Mouse (Mus musculus) ovary, adult 2 months (tissue): ENCODE measurements around the gene Olfr1093. TPM values are rescaled to one million over a fixed set of nuclear protein-coding genes. Genes with fewer than 3 reads are reported as not detected.

Experiments
- polyA plus RNA-seq: library from polyadenylated mRNA; depleted of rRNA; stranded (reverse); fragments of >200 nt; gene quantifications from 2 replicates; pipeline ENCODE4 v1.2.3, GENCODE M21; 2012; rRNA removed

The Olfr1093 gene
- not detected in 2 replicates for polyA plus RNA-seq

GRCm38 (mm10) chr2:86782179-86782578 is at the start of gene Olfr1093:
Gene Olfr1093 (plus strand): TSS chr2:86782479.

GRCm38 (mm10) chr2:86733601-86734000 is 48.7 kb upstream of the Olfr1093 start, which contains the start of gene Olfr1089:
Gene Olfr1089 (minus strand): TSS chr2:86733701.

GRCm38 (mm10) chr2:86758893-86759292 is 23.4 kb upstream of the Olfr1093 start, which contains the start of gene Olfr1090:
Gene Olfr1090 (minus strand): TSS chr2:86758993.

GRCm38 (mm10) chr2:86809918-86810317 is 27.6 kb downstream of the Olfr1093 start, which contains the start of gene Olfr141:
Gene Olfr141 (minus strand): TSS chr2:86810018.

GRCm38 (mm10) chr2:86824363-86824762 is 42.1 kb downstream of the Olfr1093 start, which contains the start of gene Olfr1094:
Gene Olfr1094 (plus strand): TSS chr2:86824663.

Other genes with a start within 250 kb of the Olfr1093 start
- not detected in 2 replicates for gene Olfr1079, start 240.0 kb upstream of the Olfr1093 start, polyA plus RNA-seq
- not detected in 2 replicates for gene Olfr1080, start 224.2 kb upstream of the Olfr1093 start, polyA plus RNA-seq
- gene Olfr1082, start 183.5 kb upstream of the Olfr1093 start, polyA plus RNA-seq = not detected in 2 replicates
- not detected in 2 replicates for gene Olfr1084, start 142.8 kb upstream of the Olfr1093 start, polyA plus RNA-seq
- not detected in 2 replicates for gene Olfr1085, start 120.5 kb upstream of the Olfr1093 start, polyA plus RNA-seq
- gene Olfr1086, start 102.4 kb upstream of the Olfr1093 start, polyA plus RNA-seq = not detected in 2 replicates
- gene Olfr1087, start 84.1 kb upstream of the Olfr1093 start, polyA plus RNA-seq = not detected in 2 replicates
- gene Olfr1089, start 48.8 kb upstream of the Olfr1093 start, polyA plus RNA-seq = not detected in 2 replicates
- not detected in 2 replicates for gene Olfr1090, start 23.5 kb upstream of the Olfr1093 start, polyA plus RNA-seq
- gene Olfr141, start 27.5 kb downstream of the Olfr1093 start, polyA plus RNA-seq = not detected in 2 replicates
- gene Olfr1094, start 42.2 kb downstream of the Olfr1093 start, polyA plus RNA-seq = not detected in 2 replicates
- gene Olfr1095, start 69.2 kb downstream of the Olfr1093 start, polyA plus RNA-seq = not detected in 2 replicates
- not detected in 2 replicates for gene Gm13723, start 92.3 kb downstream of the Olfr1093 start, polyA plus RNA-seq
- not detected in 2 replicates for gene Olfr1097, start 109.7 kb downstream of the Olfr1093 start, polyA plus RNA-seq
- not detected in 2 replicates for gene Olfr1098, start 142.1 kb downstream of the Olfr1093 start, polyA plus RNA-seq
- gene Olfr1099, start 178.2 kb downstream of the Olfr1093 start, polyA plus RNA-seq = not detected in 2 replicates
- gene Olfr1100, start 197.5 kb downstream of the Olfr1093 start, polyA plus RNA-seq = not detected in 2 replicates
- gene Olfr1101, start 208.7 kb downstream of the Olfr1093 start, polyA plus RNA-seq = not detected in 2 replicates
- not detected in 2 replicates for gene Olfr1102, start 215.9 kb downstream of the Olfr1093 start, polyA plus RNA-seq
- not detected in 2 replicates for gene Olfr1104, start 244.6 kb downstream of the Olfr1093 start, polyA plus RNA-seq